Comparison of ENCODE assay signal across 26 mouse cellular contexts in the genomic region with DNA sequence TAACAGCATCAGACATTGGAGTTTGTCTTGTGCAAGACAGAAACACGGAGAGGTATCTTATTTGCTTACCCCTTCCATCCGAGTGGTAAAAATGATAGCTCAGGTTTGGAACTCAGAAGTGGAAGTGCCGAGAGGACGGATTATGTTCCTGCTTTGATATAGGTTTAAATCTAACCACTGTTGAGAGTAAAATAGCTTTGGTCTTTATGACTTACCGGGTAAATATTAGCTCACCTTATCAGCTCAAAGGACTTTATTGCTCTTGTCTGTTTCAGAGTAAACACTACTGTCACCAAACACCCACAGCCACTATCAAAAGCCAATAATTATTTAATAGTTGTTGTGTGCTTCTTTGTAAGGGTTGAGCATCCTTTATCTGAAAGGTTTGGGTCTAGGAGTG.
"Had no signal": no experiment of that assay in that cellular context is flagged by ENCODE, and none has a peak within 500 bp of the region (broad histone marks: within the 10 kb centered on the region; RNA-seq: fewer than 3 reads in every experiment).

No protein-coding gene starts in this region.

- H3K9me3 ChIP-seq: heart, embryonic 10.5 days; heart, embryonic 15.5 days; hindbrain, embryonic 13.5 days; hindbrain, embryonic 15.5 days; kidney, embryonic 15.5 days; limb, embryonic 10.5 days; limb, embryonic 12.5 days; liver, embryonic 13.5 days; liver, embryonic 15.5 days had no signal

- DNase-seq: forebrain, postnatal 0 days; gastrocnemius, postnatal 14 days; gastrocnemius, postnatal 36 days; heart, adult 18-20 months; heart, postnatal 14 days; heart, postnatal 36 days; kidney, adult 11 months; kidney, adult 2 months; kidney, adult 9 months; kidney, postnatal 14 days; kidney, postnatal 36 days; layer of hippocampus, postnatal 36 days; liver; liver, embryonic 13.5 days had no signal

- H3K4me2 ChIP-seq: heart, embryonic 13.5 days; heart, embryonic 15.5 days; hindbrain, embryonic 13.5 days; hindbrain, embryonic 15.5 days; kidney, embryonic 15.5 days; limb, embryonic 12.5 days; liver, embryonic 13.5 days; liver, embryonic 15.5 days had no signal

- ATAC-seq: forebrain, postnatal 0 days; hindbrain, postnatal 0 days had no signal

- H3K4me1 ChIP-seq: heart, embryonic 10.5 days; heart, embryonic 13.5 days; heart, embryonic 15.5 days; hindbrain, embryonic 13.5 days; hindbrain, embryonic 15.5 days; limb, embryonic 10.5 days; limb, embryonic 12.5 days; liver, embryonic 13.5 days; liver, embryonic 15.5 days had no signal

- H3K4me3 ChIP-seq: heart, embryonic 10.5 days; heart, embryonic 13.5 days; heart, embryonic 15.5 days; hindbrain, embryonic 13.5 days; hindbrain, embryonic 15.5 days; kidney, embryonic 15.5 days; layer of hippocampus, adult 2 months; limb, embryonic 10.5 days; limb, embryonic 12.5 days; liver, embryonic 13.5 days; liver, embryonic 15.5 days had no signal

- H3K27ac ChIP-seq: heart, embryonic 10.5 days; heart, embryonic 13.5 days; heart, embryonic 15.5 days; hindbrain, embryonic 13.5 days; hindbrain, embryonic 15.5 days; hindbrain, postnatal 0 days; kidney, embryonic 15.5 days; kidney, postnatal 0 days; layer of hippocampus, adult 2 months; limb, embryonic 10.5 days; limb, embryonic 12.5 days; liver, embryonic 13.5 days; liver, embryonic 15.5 days had no signal

- H3K27me3 ChIP-seq: heart, embryonic 13.5 days; heart, embryonic 15.5 days; hindbrain, embryonic 13.5 days; hindbrain, embryonic 15.5 days; kidney, embryonic 15.5 days; liver, embryonic 13.5 days; liver, embryonic 15.5 days had no signal

- H3K9ac ChIP-seq: forebrain, postnatal 0 days; heart, embryonic 13.5 days; heart, embryonic 15.5 days; hindbrain, embryonic 13.5 days; hindbrain, embryonic 15.5 days; kidney, embryonic 15.5 days; limb, embryonic 12.5 days; liver, embryonic 13.5 days; liver, embryonic 15.5 days had no signal

- H3K36me3 ChIP-seq: heart, embryonic 10.5 days; heart, embryonic 13.5 days; heart, embryonic 15.5 days; hindbrain, embryonic 13.5 days; hindbrain, embryonic 15.5 days; kidney, embryonic 15.5 days; limb, embryonic 10.5 days; limb, embryonic 12.5 days; liver, embryonic 13.5 days; liver, embryonic 15.5 days had no signal
